Comparison of ENCODE assay signal across 12 mouse cellular contexts in genomic region chr9:5472012-5472411, GRCm38 (mm10).
"Had no signal": no experiment of that assay in that cellular context is flagged by ENCODE, and none has a peak within 500 bp of the region (broad histone marks: within the 10 kb centered on the region; RNA-seq: fewer than 3 reads in every experiment).

No protein-coding gene starts in this region.

- H3K27ac ChIP-seq: kidney, postnatal 0 days; limb, embryonic 12.5 days; liver, embryonic 13.5 days; midbrain, embryonic 12.5 days had no signal

- DNase-seq: kidney, adult 11 months; kidney, adult 9 months; kidney, postnatal 36 days; liver; liver, embryonic 13.5 days; liver, postnatal 0 days; thymus, adult 2 months; thymus, postnatal 25 days had no signal

- H3K4me3 ChIP-seq: limb, embryonic 12.5 days; liver, embryonic 13.5 days; midbrain, embryonic 12.5 days had no signal

- ATAC-seq: liver, postnatal 0 days; midbrain, embryonic 16.5 days had no signal
